Mouse (Mus musculus): ENCODE results near the gene Dbt. TPM values are rescaled to one million over a fixed set of nuclear protein-coding genes. Genes with fewer than 3 reads are reported as not detected.

Gene Dbt
- total RNA-seq (2014; fragmentation: Nextera tagmentation), result 3.8 and 6.4 TPM in 2 replicates
- total RNA-seq (2017), result 10.5 and 15.7 TPM in 2 replicates

- ATAC-seq (replicated peaks; ENCODE audit: low FRiP score, low TSS enrichment, poor library complexity, severe bottlenecking), result peak; percentile 91
Observed at GRCm38 (mm10) chr3:116512904-116513716, at the start of gene Dbt. Gene Dbt (plus strand): TSS chr3:116513070.

- no peak for ATAC-seq (replicated peaks; ENCODE audit: low FRiP score, low TSS enrichment, poor library complexity, severe bottlenecking)
Observed at GRCm38 (mm10) chr3:116464318-116464717, 48.6 kb upstream of the Dbt start.

GRCm38 (mm10) chr3:116465709-116466108, 47.2 kb upstream of the Dbt start:
- ATAC-seq (replicated peaks; ENCODE audit: low FRiP score, low TSS enrichment, poor library complexity, severe bottlenecking), result no peak

GRCm38 (mm10) chr3:116474602-116475001, 38.3 kb upstream of the Dbt start:
- no peak for ATAC-seq (replicated peaks; ENCODE audit: low FRiP score, low TSS enrichment, poor library complexity, severe bottlenecking)

- no peak for ATAC-seq (replicated peaks; ENCODE audit: low FRiP score, low TSS enrichment, poor library complexity, severe bottlenecking)
Observed at GRCm38 (mm10) chr3:116476686-116477298, 36.1 kb upstream of the Dbt start.

- ATAC-seq (replicated peaks; ENCODE audit: low FRiP score, low TSS enrichment, poor library complexity, severe bottlenecking), result no peak
Observed at GRCm38 (mm10) chr3:116477351-116477750, 35.5 kb upstream of the Dbt start.

- no peak for ATAC-seq (replicated peaks; ENCODE audit: low FRiP score, low TSS enrichment, poor library complexity, severe bottlenecking)
Observed at GRCm38 (mm10) chr3:116480119-116480518, 32.8 kb upstream of the Dbt start.

- no peak for ATAC-seq (replicated peaks; ENCODE audit: low FRiP score, low TSS enrichment, poor library complexity, severe bottlenecking)
Observed at GRCm38 (mm10) chr3:116480937-116481336, 31.9 kb upstream of the Dbt start.

- ATAC-seq (replicated peaks; ENCODE audit: low FRiP score, low TSS enrichment, poor library complexity, severe bottlenecking), result no peak
Observed at GRCm38 (mm10) chr3:116482724-116483123, 30.1 kb upstream of the Dbt start.

- ATAC-seq (replicated peaks; ENCODE audit: low FRiP score, low TSS enrichment, poor library complexity, severe bottlenecking), result no peak
Observed at GRCm38 (mm10) chr3:116483271-116483670, 29.6 kb upstream of the Dbt start.

GRCm38 (mm10) chr3:116490920-116491319, 21.9 kb upstream of the Dbt start:
- no peak for ATAC-seq (replicated peaks; ENCODE audit: low FRiP score, low TSS enrichment, poor library complexity, severe bottlenecking)

- ATAC-seq (replicated peaks; ENCODE audit: low FRiP score, low TSS enrichment, poor library complexity, severe bottlenecking), result no peak
Observed at GRCm38 (mm10) chr3:116491923-116492454, 20.9 kb upstream of the Dbt start.

GRCm38 (mm10) chr3:116493658-116494057, 19.2 kb upstream of the Dbt start:
- ATAC-seq (replicated peaks; ENCODE audit: low FRiP score, low TSS enrichment, poor library complexity, severe bottlenecking), result 0 out of 2 replicates have a peak, but pooled peaks have one; percentile 57

GRCm38 (mm10) chr3:116495671-116496070, 17.2 kb upstream of the Dbt start:
- ATAC-seq (replicated peaks; ENCODE audit: low FRiP score, low TSS enrichment, poor library complexity, severe bottlenecking), result no peak

- ATAC-seq (replicated peaks; ENCODE audit: low FRiP score, low TSS enrichment, poor library complexity, severe bottlenecking), result peak; percentile 95
Observed at GRCm38 (mm10) chr3:116507772-116508351, 5.0 kb upstream of the Dbt start, which contains the start of gene Rtca. Gene Rtca (minus strand): TSS chr3:116508208.

- peak; percentile 14 for ATAC-seq (replicated peaks; ENCODE audit: low FRiP score, low TSS enrichment, poor library complexity, severe bottlenecking)
Observed at GRCm38 (mm10) chr3:116512151-116512903, 543 bp upstream of the Dbt start.

- ATAC-seq (replicated peaks; ENCODE audit: low FRiP score, low TSS enrichment, poor library complexity, severe bottlenecking), result no peak
Observed at GRCm38 (mm10) chr3:116520141-116520761, 7.4 kb downstream of the Dbt start.

- no peak for ATAC-seq (replicated peaks; ENCODE audit: low FRiP score, low TSS enrichment, poor library complexity, severe bottlenecking)
Observed at GRCm38 (mm10) chr3:116529741-116530140, 16.9 kb downstream of the Dbt start.

GRCm38 (mm10) chr3:116530826-116531225, 18.0 kb downstream of the Dbt start:
- ATAC-seq (replicated peaks; ENCODE audit: low FRiP score, low TSS enrichment, poor library complexity, severe bottlenecking), result no peak

Measured in megakaryocyte-erythroid progenitor cell, adult 5-6 weeks (primary cell).